9 mouse cellular contexts compared by ENCODE assay signal in genomic region chr11:75421375-75422012, GRCm38 (mm10). TPM values are rescaled to one million over a fixed set of nuclear protein-coding genes. Genes with fewer than 3 reads are reported as not detected.
A peak's percentile ranks its signal among the peaks of the same experiment; 100 is the strongest.
DNase-seq lines count a peak whose midpoint lies in the region; ATAC-seq lines count a peak whose summit lies in the region.
"Had no signal": no experiment of that assay in that cellular context is flagged by ENCODE, and none has a peak within 500 bp of the region (broad histone marks: within the 10 kb centered on the region; RNA-seq: fewer than 3 reads in every experiment).

No protein-coding gene starts in this region.

- H3K4me1 ChIP-seq in brown adipose tissue, adult 24 weeks (ENCODE audit: control insufficient read depth, insufficient read depth, insufficient read length, low read length): no peaks in the 10 kb centered on the region
- peaks cover 16% of the 10 kb centered on the region for H3K4me1 ChIP-seq in heart, embryonic 15.5 days (replicated peaks)
- no peaks in the 10 kb centered on the region; the same call in 1 of the 2 replicates for H3K4me1 ChIP-seq in liver, embryonic 16.5 days (ENCODE audit: control insufficient read depth, low read depth, low read length)

- 46% methylated on average over 6 of the region's 6 CpGs for WGBS in heart, embryonic 15.5 days
- 51% methylated on average over 6 of the region's 6 CpGs for WGBS in liver, embryonic 16.5 days (ENCODE audit: insufficient replicate concordance)

- no peak overlapping the region for H3K9ac ChIP-seq in heart, embryonic 15.5 days
- H3K9ac ChIP-seq in liver, embryonic 16.5 days (ENCODE audit: low read depth, low read length): peak overlapping the region; percentile 30

- no peaks in the 10 kb centered on the region for H3K27me3 ChIP-seq in heart, embryonic 15.5 days
- H3K27me3 ChIP-seq in liver, embryonic 16.5 days (ENCODE audit: control insufficient read depth, insufficient read depth, low read depth, low read length): no peaks in the 10 kb centered on the region

- peak overlapping the region; percentile 7; the same call in 1 of the 2 replicates for H3K27ac ChIP-seq in brown adipose tissue, adult 24 weeks (replicated peaks; ENCODE audit: low read depth, low read length)
- H3K27ac ChIP-seq in heart, embryonic 15.5 days: no peak overlapping the region
- 0 out of 2 replicates have a peak overlapping the region, but pooled peaks have one; percentile 38 for H3K27ac ChIP-seq in liver, embryonic 16.5 days (ENCODE audit: low read length)

- H3K9me3 ChIP-seq in heart, embryonic 15.5 days (replicated peaks): no peaks in the 10 kb centered on the region
- H3K9me3 ChIP-seq in liver, embryonic 16.5 days (replicated peaks; ENCODE audit: control insufficient read depth, low read length): no peaks in the 10 kb centered on the region

- H3K4me3 ChIP-seq in brown adipose tissue, adult 24 weeks (ENCODE audit: insufficient read depth, low read depth, low read length): peak overlapping the region; percentile 44
- peak overlapping the region; percentile 40 for H3K4me3 ChIP-seq in heart, embryonic 15.5 days
- peak overlapping the region; percentile 52 for H3K4me3 ChIP-seq in liver, embryonic 16.5 days (ENCODE audit: low read depth, low read length)

- H3K4me2 ChIP-seq in heart, embryonic 15.5 days: peak overlapping the region; percentile 54
- peak overlapping the region; percentile 25 for H3K4me2 ChIP-seq in liver, embryonic 16.5 days (ENCODE audit: low read depth, low read length)

- H3K36me3 ChIP-seq in heart, embryonic 15.5 days: no peaks in the 10 kb centered on the region
- no peaks in the 10 kb centered on the region for H3K36me3 ChIP-seq in liver, embryonic 16.5 days (ENCODE audit: control insufficient read depth, insufficient read depth)

- peak; percentile 94 for DNase-seq in heart, adult 11 months
- no peak for DNase-seq in heart, adult 8-10 months (ENCODE audit: low spot score)
- DNase-seq in frontal cortex, postnatal 25 days (ENCODE audit: low spot score in 2 of 2): no peak
- DNase-seq in kidney, adult 11 months: no peak
- no peak for DNase-seq in thymus, postnatal 4 days
- DNase-seq: kidney, adult 9 months had no signal

- no peak for ATAC-seq in heart, embryonic 15.5 days (replicated peaks; ENCODE audit: insufficient number of reproducible peaks, insufficient read depth, low FRiP score, low read depth)
- no peak for ATAC-seq in liver, embryonic 16.5 days (ENCODE audit: low read depth)

RNA-seq across cellular contexts. Expression of gene Serpinf1, which starts 1.0 kb away (rescaled TPM):
- total RNA-seq in heart, adult 8-10 months (2022): 10 to 100 TPM; 13.2 to 18.3 (median 16.8) TPM
- 78.8 and 102 TPM in 2 replicates for polyA plus RNA-seq in brown adipose tissue, adult 24 weeks (2012; ENCODE audit: insufficient read depth, insufficient read length, missing spikeins)
- 34.7 and 54.2 TPM in 2 replicates for polyA plus RNA-seq in heart, embryonic 15.5 days (2015; fragmentation: Nextera tagmentation; extraction: Ambion mirVana)
- polyA plus RNA-seq in liver, embryonic 16.5 days (2015; fragmentation: Nextera tagmentation; extraction: Ambion mirVana): 363 and 402 TPM in 2 replicates

RNA-seq across cellular contexts. Expression of gene Serpinf2, which starts 17.9 kb away (rescaled TPM):
- total RNA-seq in heart, adult 8-10 months (2022): not detected
- 0.48 TPM in 1 of 2 replicates, not detected in the other for polyA plus RNA-seq in brown adipose tissue, adult 24 weeks (2012; ENCODE audit: insufficient read depth, insufficient read length, missing spikeins)
- polyA plus RNA-seq in heart, embryonic 15.5 days (2015; fragmentation: Nextera tagmentation; extraction: Ambion mirVana): 0.35 and 4.3 TPM in 2 replicates
- 753 and 817 TPM in 2 replicates for polyA plus RNA-seq in liver, embryonic 16.5 days (2015; fragmentation: Nextera tagmentation; extraction: Ambion mirVana)

RNA-seq across cellular contexts. Expression of gene Wdr81, which starts 33.0 kb away (rescaled TPM):
- total RNA-seq in heart, adult 8-10 months (2022): 10 to 100 TPM in 1 of 4 experiments, 1 to 10 TPM in 3; 7.9 to 10.1 (median 8.8) TPM
- 5.5 and 7.2 TPM in 2 replicates for polyA plus RNA-seq in brown adipose tissue, adult 24 weeks (2012; ENCODE audit: insufficient read depth, insufficient read length, missing spikeins)
- 3.1 and 4.5 TPM in 2 replicates for polyA plus RNA-seq in heart, embryonic 15.5 days (2015; fragmentation: Nextera tagmentation; extraction: Ambion mirVana)
- 22.6 and 24.9 TPM in 2 replicates for polyA plus RNA-seq in liver, embryonic 16.5 days (2015; fragmentation: Nextera tagmentation; extraction: Ambion mirVana)

RNA-seq across cellular contexts. Expression of gene Tlcd2, which starts 40.0 kb away (rescaled TPM):
- total RNA-seq in heart, adult 8-10 months (2022): 1 to 10 TPM; 2.8 to 5.1 (median 4.0) TPM
- 13.5 and 20.2 TPM in 2 replicates for polyA plus RNA-seq in brown adipose tissue, adult 24 weeks (2012; ENCODE audit: insufficient read depth, insufficient read length, missing spikeins)
- 7.9 and 13.4 TPM in 2 replicates for polyA plus RNA-seq in heart, embryonic 15.5 days (2015; fragmentation: Nextera tagmentation; extraction: Ambion mirVana)
- polyA plus RNA-seq in liver, embryonic 16.5 days (2015; fragmentation: Nextera tagmentation; extraction: Ambion mirVana): 19.6 and 20.4 TPM in 2 replicates

Comparison
In these comparisons a context has a peak if more than half of its experiments do, and no peak if none do; other contexts are left out.
1. RNA of gene Serpinf2, which starts 17.9 kb away (polyA plus RNA-seq): 753 to 817 TPM in liver, embryonic 16.5 days; 0.48 TPM in brown adipose tissue, adult 24 weeks and 0.35 to 4.3 TPM in heart, embryonic 15.5 days; every median in the first group is over 100 times any median in the second.
2. Peak in every context shown above with its lines, with median percentiles within 50 percentile points of each other: H3K4me3 ChIP-seq.